Mouse (Mus musculus) lung, postnatal 0 days (tissue): ENCODE results near the gene Rraga.

ENCODE experiments used
- CTCF ChIP-seq: IDR thresholded peaks from 2 replicates; pipeline ENCODE4 v1.5.1; 2016; ENCODE audit warnings: antibody characterized with exemption, mild to moderate bottlenecking
- EP300 ChIP-seq: IDR thresholded peaks from 2 replicates; pipeline ENCODE4 v1.6.1; 2016; ENCODE audit warnings: antibody characterized with exemption, mild to moderate bottlenecking, control low read depth

DNA sequence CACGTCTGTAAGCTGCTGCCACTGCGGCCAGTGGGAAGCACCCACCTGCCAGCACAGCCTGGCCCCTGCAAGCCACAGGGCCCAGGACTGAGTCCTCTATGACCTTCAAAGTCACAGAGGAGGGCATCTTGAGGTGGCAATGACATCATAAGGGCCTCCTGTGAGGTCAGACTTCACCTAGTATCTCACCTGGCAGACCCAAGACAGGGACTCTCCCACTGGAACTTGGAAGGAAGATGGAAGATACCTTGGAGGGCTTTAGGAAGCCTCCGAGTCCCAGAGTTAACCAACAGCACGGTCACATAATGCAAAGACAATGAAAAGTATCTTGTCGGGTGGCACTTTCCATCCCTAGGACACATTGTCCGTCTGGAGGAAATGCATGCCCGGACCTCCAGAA lies 17.2 kb upstream of the Rraga start, which contains the start of gene Saxo1:
- TF ChIP-seq CTCF (no peak), EP300 (no peak)
